Mouse (Mus musculus): ENCODE measurements around the gene Plekhm2.

DNA sequence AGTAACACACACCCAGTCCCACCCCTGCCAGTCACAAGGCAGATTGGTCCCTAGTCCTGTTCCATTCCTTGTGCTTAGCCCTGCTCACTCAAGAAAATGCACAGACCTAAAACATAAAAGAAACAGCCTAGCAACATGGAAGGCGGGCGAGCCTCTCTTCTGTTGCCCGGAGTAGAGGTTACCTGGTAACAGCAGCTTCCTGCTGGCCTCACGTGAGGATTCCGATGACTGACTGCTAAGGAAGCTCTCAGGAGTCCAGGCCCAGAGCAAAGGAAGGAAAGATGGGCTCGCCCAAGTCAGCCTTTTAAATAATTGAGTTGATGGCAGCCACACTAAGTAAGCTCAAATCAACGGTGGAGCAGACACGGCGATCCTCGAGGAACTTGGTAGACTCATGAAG is 12.8 kb downstream of the Plekhm2 start:
- TF ChIP-seq GATA1 (IDR thresholded peaks at IDR 0.05; ENCODE audit: borderline replicate concordance, low read length), result no peak
- TF ChIP-seq FLI1 (IDR thresholded peaks at IDR 0.05; ENCODE audit: low read length), result no peak

All from megakaryocyte, embryonic 14.5 days (primary cell).